Mouse (Mus musculus) heart, embryonic 11.5 days (tissue): ENCODE measurements around the gene Zan. TPM values are rescaled to one million over a fixed set of nuclear protein-coding genes. Genes with fewer than 3 reads are reported as not detected.

Experiments used
- ATAC-seq: fragments of 200-750 bp; cut with Nextera tagmentation; replicated peaks from 2 replicates; pipeline ENCODE4 v1.8.0; 2017; ENCODE audit warnings: moderate library complexity; ENCODE audit not compliant: insufficient number of reproducible peaks, low FRiP score, low TSS enrichment
- H3K27ac ChIP-seq: fragments of 300-500 bp; sonication (generic); 2 replicates; pipeline ENCODE4 v1.5.1; 2014; ENCODE audit warnings: mild to moderate bottlenecking, low read depth, low read length
- H3K27me3 ChIP-seq: fragments of 300-500 bp; sonication (generic); 2 replicates; pipeline ENCODE4 v1.6.1; 2014; ENCODE audit warnings: mild to moderate bottlenecking, low read length, mixed read lengths; ENCODE audit not compliant: control insufficient read depth, insufficient read depth
- H3K36me3 ChIP-seq: fragments of 300-500 bp; sonication (generic); 2 replicates; pipeline ENCODE4 v1.6.1; 2014; ENCODE audit warnings: mild to moderate bottlenecking, low read length, moderate library complexity, mixed read lengths; ENCODE audit not compliant: control insufficient read depth, insufficient read depth
- H3K4me1 ChIP-seq: fragments of 300-500 bp; sonication (generic); 2 replicates; pipeline ENCODE4 v1.6.1; 2014; ENCODE audit warnings: low read length; ENCODE audit not compliant: control insufficient read depth, insufficient read depth
- H3K4me2 ChIP-seq: fragments of 300-500 bp; sonication (generic); 2 replicates; pipeline ENCODE4 v1.6.1; 2014; ENCODE audit warnings: mild to moderate bottlenecking, moderate library complexity
- H3K4me3 ChIP-seq: fragments of 300-500 bp; sonication (generic); 2 replicates; pipeline ENCODE4 v1.5.1; 2014; ENCODE audit warnings: low read depth, low read length
- H3K9ac ChIP-seq: fragments of 300-500 bp; sonication (generic); 2 replicates; pipeline ENCODE4 v1.6.1; 2014; ENCODE audit warnings: mild to moderate bottlenecking, low read depth, low read length, moderate library complexity
- H3K9me3 ChIP-seq: fragments of 300-500 bp; sonication (generic); replicated peaks from 2 replicates; pipeline ENCODE4 v1.6.1; 2016; ENCODE audit warnings: low read length; ENCODE audit not compliant: control insufficient read depth
- WGBS: fragments of 180-500 bp; shearing (Covaris S2); extraction: QIAGEN DNeasy Blood & Tissue Kit; methylation state at CpG from one replicate; pipeline ENCODE4 v1.1.7; 2014; ENCODE audit not compliant: insufficient replicate concordance; 5-methylcytosine and 5-hydroxymethylcytosine counted together
- polyA plus RNA-seq: library from polyadenylated mRNA; unstranded; fragments of >200 nt; fragmentation: Nextera tagmentation; extraction: Ambion mirVana; gene quantifications from 2 replicates; pipeline ENCODE4 v1.2.1, GENCODE M21; 2014

Zan gene
- polyA plus RNA-seq, 1 experiment from 2014 or later: 0.11 TPM

GRCm38 (mm10) chr5:137369665-137370064 lies 107.2 kb downstream of the Zan start:
- Histone ChIP-seq H3K4me3 (no peak overlapping the region), H3K9ac (no peak overlapping the region), H3K4me1 (no peaks in the 10 kb centered on the region), H3K27ac (no peak overlapping the region), H3K36me3 (peaks cover 80% of the 10 kb centered on the region), H3K27me3 (no peaks in the 10 kb centered on the region), H3K9me3 (no peaks in the 10 kb centered on the region), H3K4me2 (no peak overlapping the region)
- ATAC-seq: no peak
- 88% methylated on average over 11 of the region's 11 CpGs for WGBS

DNA sequence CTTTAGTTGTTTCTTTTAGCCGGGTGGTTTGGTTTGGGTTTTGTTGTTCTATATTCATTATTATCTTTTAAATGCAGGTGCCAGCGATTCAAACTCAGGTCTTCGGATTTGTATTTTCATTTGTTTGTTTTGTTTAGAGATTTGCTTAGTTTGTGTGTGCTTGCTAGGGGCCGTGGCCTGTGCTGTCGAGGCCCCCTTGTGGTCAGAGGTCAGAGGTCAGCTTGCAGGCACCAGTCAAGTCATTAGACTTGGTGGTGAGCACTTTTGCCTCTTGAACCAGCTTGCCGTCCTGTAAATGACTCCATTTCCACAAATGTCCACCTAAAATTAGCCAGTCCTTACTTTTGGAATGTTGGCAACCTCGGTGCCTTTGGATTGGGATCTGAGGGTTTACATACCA lies 118.5 kb downstream of the Zan start:
- no peak overlapping the region for H3K4me3 ChIP-seq

DNA sequence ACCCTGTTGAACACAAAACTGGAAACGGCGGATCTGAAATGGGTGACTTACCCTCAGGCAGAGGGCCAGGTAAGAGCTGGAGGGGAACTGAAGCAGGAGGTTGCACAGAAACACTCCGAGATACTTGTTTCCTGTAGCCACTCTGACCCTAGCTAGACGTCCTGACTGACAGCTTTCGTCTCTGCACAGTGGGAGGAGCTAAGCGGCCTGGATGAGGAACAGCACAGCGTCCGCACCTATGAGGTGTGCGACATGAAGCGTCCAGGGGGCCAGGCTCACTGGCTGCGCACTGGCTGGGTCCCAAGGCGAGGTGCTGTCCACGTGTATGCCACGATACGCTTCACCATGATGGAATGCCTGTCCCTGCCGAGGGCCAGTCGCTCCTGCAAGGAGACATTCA lies 122.8 kb downstream of the Zan start:
- no peaks in the 10 kb centered on the region for H3K9me3 ChIP-seq
- H3K27ac ChIP-seq: no peak overlapping the region
- H3K9ac ChIP-seq: no peak overlapping the region
- H3K4me3 ChIP-seq: no peak overlapping the region
- ATAC-seq: no peak
- 78% methylated on average over 17 of the region's 17 CpGs for WGBS
- H3K36me3 ChIP-seq: peaks cover 32% of the 10 kb centered on the region
- H3K27me3 ChIP-seq: no peaks in the 10 kb centered on the region
- peak overlapping the region; percentile 16; the same call in 1 of the 2 replicates for H3K4me2 ChIP-seq
- H3K4me1 ChIP-seq: peaks cover 17% of the 10 kb centered on the region

More for the DNA sequence above, 118.5 kb downstream of the Zan start:
- Histone ChIP-seq H3K9ac (no peak overlapping the region), H3K27me3 (no peaks in the 10 kb centered on the region), H3K4me1 (no peaks in the 10 kb centered on the region), H3K9me3 (no peaks in the 10 kb centered on the region), H3K27ac (no peak overlapping the region), H3K4me2 (no peak overlapping the region), H3K36me3 (peaks cover 66% of the 10 kb centered on the region)
- ATAC-seq: no peak
- 37% methylated on average over 7 of the region's 7 CpGs for WGBS

GRCm38 (mm10) chr5:137352011-137352975 lies 124.6 kb downstream of the Zan start:
- peak overlapping the region; percentile 90 for H3K4me2 ChIP-seq
- H3K9ac ChIP-seq: peak overlapping the region; percentile 88
- H3K27me3 ChIP-seq: no peaks in the 10 kb centered on the region
- peak overlapping the region; percentile 96 for H3K27ac ChIP-seq
- peaks cover 19% of the 10 kb centered on the region for H3K4me1 ChIP-seq
- 14% methylated on average over 16 of the region's 16 CpGs for WGBS
- H3K4me3 ChIP-seq: peak overlapping the region; percentile 78
- H3K9me3 ChIP-seq: no peaks in the 10 kb centered on the region
- ATAC-seq: no peak
- H3K36me3 ChIP-seq: peaks cover 28% of the 10 kb centered on the region

DNA sequence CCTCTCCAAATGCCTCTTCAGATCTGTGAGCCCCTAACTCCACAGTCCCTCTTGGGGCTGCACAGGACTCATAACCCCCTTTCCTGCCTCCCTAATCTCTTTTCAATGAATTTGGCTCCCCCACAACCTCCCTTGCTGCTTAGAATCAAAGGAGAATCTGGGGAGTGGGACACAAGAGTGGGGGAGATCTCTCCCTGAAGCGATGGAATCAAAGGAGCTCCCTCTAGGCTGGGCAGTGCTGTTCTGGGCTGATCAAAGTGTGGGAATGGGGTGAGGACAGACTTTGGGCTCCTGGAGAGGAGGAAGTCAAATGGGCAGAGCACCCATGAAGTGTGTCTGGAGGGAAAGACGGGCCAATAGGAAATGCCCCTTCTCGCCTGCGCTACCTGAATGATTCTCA lies 125.5 kb downstream of the Zan start:
- H3K27me3 ChIP-seq: no peaks in the 10 kb centered on the region
- H3K27ac ChIP-seq: peak overlapping the region; percentile 96

DNA sequence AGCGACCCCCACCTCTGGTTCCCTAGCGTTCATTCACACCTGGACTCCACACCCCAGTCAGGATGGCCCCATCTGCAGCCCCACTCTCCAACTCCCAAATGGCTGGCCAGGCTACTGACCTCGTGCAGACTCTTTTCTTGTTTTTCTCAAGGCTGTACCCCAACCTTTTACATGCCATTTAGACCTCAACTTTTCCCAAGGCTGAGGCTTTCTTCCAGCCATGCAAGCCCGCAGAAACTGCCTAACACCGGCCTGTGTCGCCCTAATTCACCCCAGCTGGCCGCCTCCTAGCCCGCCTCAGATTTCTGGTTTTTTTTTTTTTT lies 125.8 kb downstream of the Zan start:
- ATAC-seq: no peak
- Histone ChIP-seq H3K4me3 (peak overlapping the region; percentile 78), H3K9ac (peak overlapping the region; percentile 88), H3K4me2 (peak overlapping the region; percentile 90), H3K27ac (peak overlapping the region; percentile 96), H3K9me3 (no peaks in the 10 kb centered on the region), H3K4me1 (peaks cover 24% of the 10 kb centered on the region), H3K36me3 (peaks cover 19% of the 10 kb centered on the region), H3K27me3 (no peaks in the 10 kb centered on the region)
- 4% methylated on average over 8 of the region's 8 CpGs for WGBS

More for the DNA sequence above, 125.5 kb downstream of the Zan start:
- peak overlapping the region; percentile 78 for H3K4me3 ChIP-seq
- 16% methylated on average over 4 of the region's 4 CpGs for whole genome bisulfite sequencing
- peaks cover 23% of the 10 kb centered on the region for H3K36me3 ChIP-seq
- peaks cover 22% of the 10 kb centered on the region for H3K4me1 ChIP-seq
- H3K4me2 ChIP-seq: peak overlapping the region; percentile 90
- no peak for ATAC-seq
- no peaks in the 10 kb centered on the region for H3K9me3 ChIP-seq
- H3K9ac ChIP-seq: peak overlapping the region; percentile 88

DNA sequence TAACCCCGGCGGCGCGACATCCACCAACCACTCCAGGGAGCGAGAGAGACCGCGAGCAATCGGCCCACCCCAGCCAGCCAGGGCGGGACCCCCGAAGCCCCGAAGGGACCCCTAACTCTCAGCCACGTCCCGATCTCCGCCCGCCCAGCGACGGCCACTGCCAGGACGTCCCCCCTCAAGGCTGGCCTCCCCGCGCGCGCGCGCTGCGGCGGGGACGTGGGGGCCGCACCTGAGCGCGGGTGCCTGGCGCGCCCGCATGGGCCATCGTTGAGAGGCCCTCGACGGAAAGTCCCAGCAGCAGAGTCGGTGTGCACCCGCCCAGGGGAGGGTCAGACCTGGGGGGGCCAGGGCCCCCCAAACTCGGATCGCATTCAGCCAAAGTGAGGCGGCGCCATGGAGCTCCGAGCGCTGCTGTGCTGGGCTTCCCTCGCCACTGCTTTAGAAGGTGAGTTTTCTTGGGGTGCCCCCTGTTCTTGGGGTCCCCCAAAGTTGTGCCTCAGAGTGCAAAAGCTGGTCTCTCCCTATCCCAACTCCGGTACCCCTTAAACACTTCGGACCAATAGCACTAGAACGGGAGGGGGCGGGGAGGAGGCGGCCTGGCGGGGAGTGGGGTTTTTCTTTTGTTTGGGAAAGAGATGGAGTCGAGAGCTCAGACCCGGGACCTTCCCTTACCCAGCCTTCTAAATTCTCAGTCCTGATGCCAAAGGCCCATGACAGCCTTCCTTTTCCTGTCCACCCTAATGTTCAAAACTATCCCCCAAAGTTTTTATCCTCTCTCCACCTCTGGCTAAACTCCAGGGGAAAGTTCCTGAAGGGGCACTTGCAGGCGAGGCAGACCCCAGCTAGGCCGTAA lies 126.4 kb downstream of the Zan start:
- peak; percentile 46 for ATAC-seq
- H3K4me1 ChIP-seq: peaks cover 25% of the 10 kb centered on the region
- no peaks in the 10 kb centered on the region for H3K9me3 ChIP-seq
- H3K27ac ChIP-seq: peak overlapping the region; percentile 96
- peak overlapping the region; percentile 78 for H3K4me3 ChIP-seq
- H3K36me3 ChIP-seq: peaks cover 17% of the 10 kb centered on the region
- peak overlapping the region; percentile 90 for H3K4me2 ChIP-seq
- under 1% methylated on average over 55 of the region's 55 CpGs for WGBS
- no peaks in the 10 kb centered on the region for H3K27me3 ChIP-seq
- H3K9ac ChIP-seq: peak overlapping the region; percentile 88

DNA sequence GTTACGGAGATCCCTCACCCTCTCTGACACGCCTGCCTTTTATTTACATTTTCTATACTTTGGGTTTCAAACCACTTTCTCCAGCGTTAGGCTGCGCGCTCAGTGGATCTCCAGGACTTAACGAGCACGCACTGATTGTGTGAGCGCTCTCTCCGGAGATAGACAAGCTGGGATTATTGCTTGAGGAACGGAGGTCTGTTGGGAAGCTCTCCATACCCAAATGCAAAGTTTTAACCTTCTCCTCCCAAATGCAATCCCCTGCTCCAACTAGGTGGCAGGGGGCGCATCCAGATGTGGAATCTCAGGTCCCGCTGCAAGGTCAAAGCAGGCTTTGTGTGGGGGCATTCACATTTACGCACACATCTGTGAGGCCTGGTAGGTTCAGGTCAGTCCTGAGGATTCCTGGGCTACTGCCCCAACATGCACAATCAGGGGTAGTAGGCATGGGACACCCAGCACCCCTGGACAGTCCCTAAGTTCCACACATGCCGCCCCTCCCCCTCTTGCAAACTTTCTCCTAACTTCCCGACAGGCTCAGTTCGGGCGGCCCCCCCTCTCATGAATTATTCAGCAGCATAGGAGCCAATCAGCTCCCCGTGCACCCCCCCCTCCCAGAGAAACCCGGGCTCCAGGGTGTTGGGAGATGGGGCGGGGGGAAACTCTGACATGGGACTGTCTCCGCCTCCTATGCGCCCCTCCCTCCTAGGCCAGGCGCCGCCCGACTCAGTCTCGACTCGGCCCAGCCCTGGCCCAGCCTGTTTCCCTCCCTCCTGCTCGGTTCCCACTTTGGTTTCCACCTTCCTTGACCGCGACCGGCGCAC lies 127.3 kb downstream of the Zan start, which contains the start of gene Ephb4:
Gene Ephb4 (plus strand): TSS at position 726 of the 821 bp plus-strand sequence.
- H3K9me3 ChIP-seq: no peaks in the 10 kb centered on the region
- peaks cover 9% of the 10 kb centered on the region for H3K36me3 ChIP-seq
- peak within 1 kb of the TSS; percentile 96 for H3K27ac ChIP-seq
- H3K4me2 ChIP-seq: peak within 1 kb of the TSS; percentile 90
- WGBS: 2% methylated on average over 32 of the region's 32 CpGs
- H3K4me1 ChIP-seq: peaks cover 25% of the 10 kb centered on the region
- peak within 1 kb of the TSS; percentile 88 for H3K9ac ChIP-seq
- ATAC-seq: peak; percentile 93
- H3K27me3 ChIP-seq: no peaks in the 10 kb centered on the region
- peak within 1 kb of the TSS; percentile 78 for H3K4me3 ChIP-seq
